8 mouse cellular contexts compared by ENCODE assay signal in genomic region chr14:76414862-76415780, GRCm38 (mm10). TPM values are rescaled to one million over a fixed set of nuclear protein-coding genes. Genes with fewer than 3 reads are reported as not detected.
DNase-seq lines count a peak whose midpoint lies in the region; ATAC-seq and TF ChIP-seq lines count a peak whose summit lies in the region.

Gene Tsc22d1 (plus strand): TSS chr14:76414961.

- intact Hi-C loops in heart, adult 2 months (cut with DNase I): loop anchor here (2.0 to 10.0 kb wide), 4 partner anchors 34 to 540 kb away; no protein-coding TSS in a partner anchor

- H3K4me2 ChIP-seq in embryonic facial prominence, embryonic 14.5 days (ENCODE audit: low read depth, low read length): peak within 1 kb of the TSS; percentile 80
- peak within 1 kb of the TSS; percentile 89 for H3K4me2 ChIP-seq in intestine, postnatal 0 days (replicated peaks; ENCODE audit: low read depth)
- peak within 1 kb of the TSS; percentile 99 for H3K4me2 ChIP-seq in neural tube, embryonic 13.5 days

- no peak for TF ChIP-seq EP300 in heart, adult 2 months (IDR thresholded peaks at IDR 0.05; ENCODE audit: insufficient read depth, low read depth, low read length)

- no peaks in the 10 kb centered on the region for H3K9me3 ChIP-seq in embryonic facial prominence, embryonic 14.5 days (ENCODE audit: control insufficient read depth, low read length)
- no peaks in the 10 kb centered on the region for H3K9me3 ChIP-seq in intestine, postnatal 0 days (ENCODE audit: control insufficient read depth)
- H3K9me3 ChIP-seq in neural tube, embryonic 13.5 days: no peaks in the 10 kb centered on the region

- WGBS in embryonic facial prominence, embryonic 14.5 days: 3% methylated on average over 35 of the region's 128 CpGs
- WGBS in heart, adult 2 months: under 1% methylated on average over 120 of the region's 128 CpGs
- under 1% methylated on average over 70 of the region's 128 CpGs for WGBS in intestine, postnatal 0 days
- WGBS in liver, adult 2 months: under 1% methylated on average over 123 of the region's 128 CpGs
- WGBS in neural tube, embryonic 13.5 days: under 1% methylated on average over 104 of the region's 128 CpGs

- TF ChIP-seq POLR2A in heart, adult 2 months (IDR thresholded peaks at IDR 0.05; ENCODE audit: insufficient read depth, low read depth, low read length): no peak
- no peak for TF ChIP-seq POLR2A in liver, adult 2 months (IDR thresholded peaks at IDR 0.05; ENCODE audit: extremely low read depth, insufficient read depth, low read length)

- peaks cover 27% of the 10 kb centered on the region for H3K36me3 ChIP-seq in embryonic facial prominence, embryonic 14.5 days (ENCODE audit: control insufficient read depth, insufficient read depth, low read length)
- no peaks in the 10 kb centered on the region for H3K36me3 ChIP-seq in heart, adult 2 months (ENCODE audit: control insufficient read depth, insufficient read depth, low read length)
- H3K36me3 ChIP-seq in intestine, postnatal 0 days (ENCODE audit: control insufficient read depth, insufficient read depth): peaks cover 16% of the 10 kb centered on the region; the same call in 1 of the 2 replicates
- H3K36me3 ChIP-seq in liver, adult 2 months (ENCODE audit: control insufficient read depth, insufficient read depth, low read length): no peaks in the 10 kb centered on the region
- H3K36me3 ChIP-seq in neural tube, embryonic 13.5 days: peaks cover 25% of the 10 kb centered on the region

- no peak for TF ChIP-seq CTCF in heart, adult 2 months (IDR thresholded peaks at IDR 0.05)
- no peak for TF ChIP-seq CTCF in intestine, postnatal 0 days (IDR thresholded peaks at IDR 0.05; ENCODE audit: low read depth)
- TF ChIP-seq CTCF in liver, adult 2 months (IDR thresholded peaks at IDR 0.05; ENCODE audit: low read depth, low read length): no peak

- no peaks in the 10 kb centered on the region for H3K79me2 ChIP-seq in heart, adult 2 months (replicated peaks; ENCODE audit: control insufficient read depth, insufficient read depth, low read length)
- H3K79me2 ChIP-seq in liver, adult 2 months (ENCODE audit: control insufficient read depth, insufficient read depth, low read length): no peaks in the 10 kb centered on the region

- peaks cover 33% of the 10 kb centered on the region for H3K4me1 ChIP-seq in embryonic facial prominence, embryonic 14.5 days (ENCODE audit: control insufficient read depth, insufficient read depth, low read length)
- peaks cover 5% of the 10 kb centered on the region for H3K4me1 ChIP-seq in heart, adult 2 months (ENCODE audit: control insufficient read depth, insufficient read depth, low read length)
- no peaks in the 10 kb centered on the region for H3K4me1 ChIP-seq in intestine, postnatal 0 days (replicated peaks; ENCODE audit: control insufficient read depth, insufficient read depth, low read length)
- no peaks in the 10 kb centered on the region for H3K4me1 ChIP-seq in liver, adult 2 months (ENCODE audit: control insufficient read depth, insufficient read depth, low read length)
- peaks cover 44% of the 10 kb centered on the region for H3K4me1 ChIP-seq in neural tube, embryonic 13.5 days (replicated peaks)

- no peaks in the 10 kb centered on the region for H3K27me3 ChIP-seq in embryonic facial prominence, embryonic 14.5 days (replicated peaks; ENCODE audit: control insufficient read depth, insufficient read depth, low read length)
- H3K27me3 ChIP-seq in heart, adult 2 months (ENCODE audit: control insufficient read depth, insufficient read depth, low read length): no peaks in the 10 kb centered on the region
- no peaks in the 10 kb centered on the region for H3K27me3 ChIP-seq in intestine, postnatal 0 days (replicated peaks; ENCODE audit: control insufficient read depth, insufficient read depth, low read length)
- H3K27me3 ChIP-seq in liver, adult 2 months (ENCODE audit: control insufficient read depth, insufficient read depth, low read length): peaks cover 11% of the 10 kb centered on the region
- no peaks in the 10 kb centered on the region for H3K27me3 ChIP-seq in neural tube, embryonic 13.5 days

- H3K27ac ChIP-seq in embryonic facial prominence, embryonic 14.5 days (replicated peaks; ENCODE audit: low read depth, low read length): peak within 1 kb of the TSS; percentile 98
- peak within 1 kb of the TSS; percentile 85 for H3K27ac ChIP-seq in heart, adult 2 months
- peak within 1 kb of the TSS; percentile 97 for H3K27ac ChIP-seq in intestine, postnatal 0 days (ENCODE audit: low read depth, low read length)
- no peak within 1 kb of the TSS for H3K27ac ChIP-seq in liver, adult 2 months (replicated peaks; ENCODE audit: insufficient read depth, low read depth, low read length)
- peak within 1 kb of the TSS; percentile 100 for H3K27ac ChIP-seq in neural tube, embryonic 13.5 days (replicated peaks)

- H3K9ac ChIP-seq in embryonic facial prominence, embryonic 14.5 days (ENCODE audit: low read depth, low read length): peak within 1 kb of the TSS; percentile 97
- peak within 1 kb of the TSS; percentile 59 for H3K9ac ChIP-seq in heart, adult 2 months (ENCODE audit: low read depth, low read length)
- peak within 1 kb of the TSS; percentile 95 for H3K9ac ChIP-seq in intestine, postnatal 0 days (ENCODE audit: low read depth, low read length)
- peak within 1 kb of the TSS; percentile 78 for H3K9ac ChIP-seq in liver, adult 2 months (ENCODE audit: low read depth, low read length)
- H3K9ac ChIP-seq in neural tube, embryonic 13.5 days: peak within 1 kb of the TSS; percentile 100

- peak; percentile 33 for DNase-seq in T-cell, adult 2 months (ENCODE audit: low spot score)
- no peak for DNase-seq in embryonic facial prominence, embryonic 14.5 days (ENCODE audit: low spot score)
- peak; percentile 72 to 76 for DNase-seq in heart, adult 2 months
- no peak for DNase-seq in liver, adult 2 months (ENCODE audit: extremely low read depth, low read depth, low spot score)
- DNase-seq in yolk sac, embryonic 10.5 days (ENCODE audit: low spot score): no peak

- ATAC-seq in CD4-positive, CD25-positive, alpha-beta regulatory T cell, adult 4 months: peak; percentile 6
- peak; percentile 1 for ATAC-seq in embryonic facial prominence, embryonic 14.5 days (ENCODE audit: low read depth)
- ATAC-seq in intestine, postnatal 0 days: peak; percentile 50
- peak; percentile 36 for ATAC-seq in neural tube, embryonic 13.5 days (ENCODE audit: low read depth)

- H3K4me3 ChIP-seq in embryonic facial prominence, embryonic 14.5 days (ENCODE audit: low read depth, low read length): peak within 1 kb of the TSS; percentile 87
- peak within 1 kb of the TSS; percentile 85 for H3K4me3 ChIP-seq in heart, adult 2 months
- H3K4me3 ChIP-seq in intestine, postnatal 0 days (ENCODE audit: low read depth, low read length): peak within 1 kb of the TSS; percentile 81
- H3K4me3 ChIP-seq in liver, adult 2 months (ENCODE audit: insufficient read depth, low read depth, low read length): peak within 1 kb of the TSS; percentile 60
- peak within 1 kb of the TSS; percentile 96 for H3K4me3 ChIP-seq in neural tube, embryonic 13.5 days

RNA-seq across cellular contexts. Expression of gene Tsc22d1, which starts in this region (rescaled TPM):
- polyA plus RNA-seq in CD4-positive, CD25-positive, alpha-beta regulatory T cell, adult 4 months (2017; shearing (Covaris generic)): 1 to 10 TPM; 9.0 to 9.2 TPM
- polyA plus RNA-seq in embryonic facial prominence, embryonic 14.5 days (2014; fragmentation: Nextera tagmentation; extraction: Ambion mirVana): 499 and 556 TPM in 2 replicates
- total RNA-seq in heart, adult 2 months (2021): 100 to 1,000 TPM; 353 to 454 TPM
- polyA plus RNA-seq in heart, adult 2 months (2012; rRNA removed): 178 and 361 TPM in 2 replicates
- polyA plus RNA-seq in intestine, postnatal 0 days (2015; fragmentation: Nextera tagmentation; extraction: Ambion mirVana): 265 and 272 TPM in 2 replicates
- total RNA-seq in liver, adult 2 months (2014; rRNA removed): 25.6 and 33.3 TPM in 2 replicates
- 28.3 and 60.1 TPM in 2 replicates for polyA plus RNA-seq in liver, adult 2 months (2012; rRNA removed)
- polyA plus RNA-seq in neural tube, embryonic 13.5 days (2015; fragmentation: Nextera tagmentation; extraction: Ambion mirVana): 792 and 821 TPM in 2 replicates

Comparison
In these comparisons a context has a peak if more than half of its experiments do, and no peak if none do; other contexts are left out.
1. RNA of gene Tsc22d1 (total RNA-seq): 353 to 454 TPM in heart, adult 2 months; 25.6 to 33.3 TPM in liver, adult 2 months; every median in the first group is over 10 times any median in the second.
2. DNase-seq: peak in T-cell, adult 2 months (single experiment) and heart, adult 2 months (2 of 2); none in embryonic facial prominence, embryonic 14.5 days (single experiment), liver, adult 2 months (single experiment) and yolk sac, embryonic 10.5 days (single experiment).
3. Peak in every context shown above with its lines, with median percentiles within 50 percentile points of each other: ATAC-seq, H3K4me2 ChIP-seq, H3K4me3 ChIP-seq and H3K9ac ChIP-seq.